Comparison of ENCODE assay signal across 29 mouse cellular contexts in the genomic region with DNA sequence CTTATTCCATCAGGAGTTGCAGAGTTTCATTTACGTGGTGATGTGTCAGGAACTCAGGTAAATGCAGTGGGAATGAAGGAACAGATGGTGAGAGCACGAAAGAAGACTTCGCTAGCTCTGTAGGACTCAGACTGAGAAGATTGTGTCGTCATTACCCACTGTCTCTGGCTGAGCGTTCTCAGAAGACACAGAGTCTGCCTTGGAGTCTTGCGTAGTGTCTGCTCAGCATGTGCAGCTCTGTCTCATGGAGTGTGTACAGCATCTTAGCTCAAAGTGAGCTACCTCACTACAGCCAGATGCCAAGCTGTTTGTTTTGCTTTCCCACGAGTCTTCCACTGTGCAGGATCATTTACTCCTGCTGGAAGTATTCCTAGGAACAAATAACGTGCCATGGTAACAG. TPM values are rescaled to one million over a fixed set of nuclear protein-coding genes. Genes with fewer than 3 reads are reported as not detected.
DNase-seq lines count a peak whose midpoint lies in the region; ATAC-seq lines count a peak whose summit lies in the region.
"Had no signal": no experiment of that assay in that cellular context is flagged by ENCODE, and none has a peak within 500 bp of the region (broad histone marks: within the 10 kb centered on the region; RNA-seq: fewer than 3 reads in every experiment).

No protein-coding gene starts in this region.

- 72% methylated on average over 8 of the region's 8 CpGs for WGBS in hindbrain, embryonic 16.5 days
- WGBS in hindbrain, embryonic 10.5 days, result 82% methylated on average over 8 of the region's 8 CpGs
- WGBS in neural tube, embryonic 15.5 days, result 67% methylated on average over 8 of the region's 8 CpGs

- no peak overlapping the region for H3K9ac ChIP-seq in hindbrain, embryonic 16.5 days (ENCODE audit: low read depth, low read length)
- H3K9ac ChIP-seq in neural tube, embryonic 15.5 days (replicated peaks), result no peak overlapping the region
- H3K9ac ChIP-seq: embryonic facial prominence, embryonic 13.5 days; forebrain, embryonic 13.5 days; heart, embryonic 12.5 days; heart, embryonic 15.5 days; intestine, embryonic 15.5 days had no signal

- no peak overlapping the region for H3K4me3 ChIP-seq in hindbrain, embryonic 16.5 days (ENCODE audit: low read length)
- no peak overlapping the region for H3K4me3 ChIP-seq in hindbrain, embryonic 10.5 days
- no peak overlapping the region for H3K4me3 ChIP-seq in neural tube, embryonic 15.5 days (replicated peaks)
- H3K4me3 ChIP-seq: embryonic facial prominence, embryonic 13.5 days; forebrain, embryonic 10.5 days; forebrain, embryonic 13.5 days; heart, embryonic 12.5 days; heart, embryonic 15.5 days; intestine, embryonic 15.5 days had no signal

- no peak for DNase-seq in frontal cortex, postnatal 14 days (ENCODE audit: low spot score in 2 of 2)
- no peak for DNase-seq in hindbrain, embryonic 10.5 days (ENCODE audit: low spot score)
- DNase-seq in neural tube, embryonic 10.5 days (ENCODE audit: extremely low spot score, low spot score), result no peak
- peak; percentile 12 for DNase-seq in telencephalon, adult 2 months (ENCODE audit: low read depth, low spot score)
- DNase-seq: adrenal gland, postnatal 10 days; adrenal gland, postnatal 36 days; B cell, adult 2 months; cerebellum, adult 11 months; cerebellum, adult 2 months; cerebellum, adult 9-11 months; cerebellum, postnatal 25 days; gastrocnemius, postnatal 25 days; heart, adult 18-20 months; heart, postnatal 10 days; heart, postnatal 4 days; kidney, adult 11 months had no signal

- H3K4me2 ChIP-seq in hindbrain, embryonic 16.5 days (ENCODE audit: low read length), result no peak overlapping the region
- no peak overlapping the region for H3K4me2 ChIP-seq in neural tube, embryonic 15.5 days
- H3K4me2 ChIP-seq: embryonic facial prominence, embryonic 13.5 days; forebrain, embryonic 13.5 days; heart, embryonic 12.5 days; heart, embryonic 15.5 days; intestine, embryonic 15.5 days had no signal

- ATAC-seq in frontal cortex, adult (ENCODE audit: low TSS enrichment), result peak; percentile 93
- ATAC-seq in hindbrain, embryonic 16.5 days, result peak; percentile 85
- peak; percentile 75 for ATAC-seq in neural tube, embryonic 15.5 days (ENCODE audit: low FRiP score)
- ATAC-seq: forebrain, embryonic 13.5 days; forebrain, embryonic 16.5 days; intestine, embryonic 15.5 days; Patski had no signal

- no peak overlapping the region for H3K27ac ChIP-seq in hindbrain, embryonic 16.5 days (ENCODE audit: low read depth, low read length)
- no peak overlapping the region for H3K27ac ChIP-seq in hindbrain, embryonic 10.5 days
- no peak overlapping the region for H3K27ac ChIP-seq in neural tube, embryonic 15.5 days (replicated peaks)
- H3K27ac ChIP-seq: embryonic facial prominence, embryonic 13.5 days; forebrain, embryonic 10.5 days; forebrain, embryonic 13.5 days; heart, embryonic 15.5 days; intestine, embryonic 15.5 days had no signal

- no peaks in the 10 kb centered on the region for H3K9me3 ChIP-seq in hindbrain, embryonic 16.5 days (ENCODE audit: control insufficient read depth, low read length)
- no peaks in the 10 kb centered on the region for H3K9me3 ChIP-seq in hindbrain, embryonic 10.5 days
- no peaks in the 10 kb centered on the region for H3K9me3 ChIP-seq in neural tube, embryonic 15.5 days (replicated peaks)
- H3K9me3 ChIP-seq: embryonic facial prominence, embryonic 13.5 days; forebrain, embryonic 10.5 days; forebrain, embryonic 13.5 days; G1E; heart, embryonic 12.5 days; heart, embryonic 15.5 days; intestine, embryonic 15.5 days had no signal

- no peaks in the 10 kb centered on the region for H3K4me1 ChIP-seq in hindbrain, embryonic 16.5 days (ENCODE audit: control insufficient read depth, insufficient read depth, low read depth, low read length)
- no peaks in the 10 kb centered on the region for H3K4me1 ChIP-seq in hindbrain, embryonic 10.5 days (replicated peaks)
- no peaks in the 10 kb centered on the region for H3K4me1 ChIP-seq in neural tube, embryonic 15.5 days
- H3K4me1 ChIP-seq: embryonic facial prominence, embryonic 13.5 days; forebrain, embryonic 10.5 days; forebrain, embryonic 13.5 days; heart, embryonic 12.5 days; heart, embryonic 15.5 days; intestine, embryonic 15.5 days had no signal

- H3K36me3 ChIP-seq in hindbrain, embryonic 16.5 days (ENCODE audit: control insufficient read depth, insufficient read depth, low read length), result 0 out of 2 replicates have a peak, but pooled peaks cover 5% of the 10 kb centered on the region
- H3K36me3 ChIP-seq in hindbrain, embryonic 10.5 days, result peaks cover 21% of the 10 kb centered on the region
- peaks cover 13% of the 10 kb centered on the region for H3K36me3 ChIP-seq in neural tube, embryonic 15.5 days
- H3K36me3 ChIP-seq: embryonic facial prominence, embryonic 13.5 days; heart, embryonic 15.5 days; intestine, embryonic 15.5 days had no signal

- no peaks in the 10 kb centered on the region for H3K27me3 ChIP-seq in hindbrain, embryonic 16.5 days (replicated peaks; ENCODE audit: control insufficient read depth, insufficient read depth, low read length)
- no peaks in the 10 kb centered on the region for H3K27me3 ChIP-seq in hindbrain, embryonic 10.5 days (ENCODE audit: insufficient read depth, poor library complexity, severe bottlenecking)
- H3K27me3 ChIP-seq in neural tube, embryonic 15.5 days (replicated peaks), result no peaks in the 10 kb centered on the region
- H3K27me3 ChIP-seq: CH12.LX; embryonic facial prominence, embryonic 13.5 days; forebrain, embryonic 13.5 days; heart, embryonic 12.5 days; heart, embryonic 15.5 days; intestine, embryonic 15.5 days; Patski had no signal

RNA-seq across cellular contexts. Expression of gene Cep126, which starts 10.6 kb away (rescaled TPM):
- polyA plus RNA-seq in hindbrain, embryonic 16.5 days (2015; fragmentation: Nextera tagmentation; extraction: Ambion mirVana), result 3.4 and 4.1 TPM in 2 replicates
- polyA plus RNA-seq in hindbrain, embryonic 10.5 days (2016; fragmentation: Nextera tagmentation; extraction: Ambion mirVana), result 2.8 TPM in 2 replicates
- polyA plus RNA-seq in neural tube, embryonic 15.5 days (2015; fragmentation: Nextera tagmentation; extraction: Ambion mirVana), result 3.1 and 4.7 TPM in 2 replicates
